Mouse (Mus musculus) adrenal gland, adult 8-10 months (tissue): ENCODE data around the gene Fgd1. TPM values are rescaled to one million over a fixed set of nuclear protein-coding genes. Genes with fewer than 3 reads are reported as not detected.

Experiments
- DNase-seq: peaks from one replicate; pipeline ENCODE4 v3.0.0; 2022
- total RNA-seq, 4 experiments: library from RNA; stranded (reverse); gene quantifications; 2 replicates each; pipeline ENCODE4 v1.2.4; 2022

Gene Fgd1
- total RNA-seq, result 10 to 100 TPM; 17.1 to 25.9 (median 24.3) TPM

GRCm38 (mm10) chrX:151045850-151046249 is at the start of gene Fgd1:
Fgd1 (plus strand) TSS chrX:151046150.
- DNase-seq, result no peak

GRCm38 (mm10) chrX:150996775-150997174 is 49.2 kb upstream of the Fgd1 start:
- no peak for DNase-seq

GRCm38 (mm10) chrX:151016938-151017877 is 28.7 kb upstream of the Fgd1 start, which contains the start of gene Gnl3l:
Gnl3l (minus strand) TSS chrX:151017322.
- peak; percentile 83 for DNase-seq

- no peak for DNase-seq
These were observed 28.1 kb upstream of the Fgd1 start for GRCm38 (mm10) chrX:151017897-151018296.

- no peak for DNase-seq
These were observed 27.2 kb upstream of the Fgd1 start for GRCm38 (mm10) chrX:151018798-151019197.

- no peak for DNase-seq
These were observed 14.6 kb upstream of the Fgd1 start for GRCm38 (mm10) chrX:151031400-151031799.

- no peak for DNase-seq
These were observed 4.7 kb upstream of the Fgd1 start for GRCm38 (mm10) chrX:151041223-151041622.

- DNase-seq, result no peak
These were observed 371 bp downstream of the Fgd1 start for GRCm38 (mm10) chrX:151046321-151046720.

- peak; percentile 80 for DNase-seq
These were observed 954 bp downstream of the Fgd1 start for GRCm38 (mm10) chrX:151046777-151047430.

GRCm38 (mm10) chrX:151047431-151048058 is 1.6 kb downstream of the Fgd1 start:
- no peak for DNase-seq

GRCm38 (mm10) chrX:151049661-151050215 is 3.8 kb downstream of the Fgd1 start:
- DNase-seq, result no peak

GRCm38 (mm10) chrX:151050337-151050736 is 4.4 kb downstream of the Fgd1 start:
- no peak for DNase-seq

GRCm38 (mm10) chrX:151054489-151054888 is 8.5 kb downstream of the Fgd1 start:
- no peak for DNase-seq

- no peak for DNase-seq
These were observed 9.6 kb downstream of the Fgd1 start for GRCm38 (mm10) chrX:151055559-151055958.

GRCm38 (mm10) chrX:151059346-151059745 is 13.4 kb downstream of the Fgd1 start:
- DNase-seq, result no peak

GRCm38 (mm10) chrX:151061615-151062299 is 15.8 kb downstream of the Fgd1 start:
- DNase-seq, result no peak

- peak; percentile 67 for DNase-seq
These were observed 20.2 kb downstream of the Fgd1 start for GRCm38 (mm10) chrX:151066071-151066666.

- DNase-seq, result no peak
These were observed 21.9 kb downstream of the Fgd1 start for GRCm38 (mm10) chrX:151067876-151068275.

- no peak for DNase-seq
These were observed 30.1 kb downstream of the Fgd1 start for GRCm38 (mm10) chrX:151076007-151076406.

GRCm38 (mm10) chrX:151076941-151077485 is 31.1 kb downstream of the Fgd1 start:
- no peak for DNase-seq

- no peak for DNase-seq
These were observed 39.6 kb downstream of the Fgd1 start for GRCm38 (mm10) chrX:151085599-151085998.
